Mouse (Mus musculus) layer of hippocampus, adult 6 months (tissue): Measurements from ENCODE around the gene Tcp11l2. TPM values are rescaled to one million over a fixed set of nuclear protein-coding genes. Genes with fewer than 3 reads are reported as not detected.

ENCODE experiments used
- long read RNA-seq, 2 experiments: library from polyadenylated mRNA; unstranded; transcript quantifications; one replicate each; pipeline ENCODE4 v2.0.0; 2019 to 2020
- polyA plus RNA-seq: library from polyadenylated mRNA; unstranded; fragments of <200 nt; fragmentation: Nextera tagmentation; gene quantifications from 2 replicates; pipeline ENCODE4 v1.2.3, GENCODE M21; 2021

Tcp11l2 gene
- 20.8 and 21.5 TPM in 2 replicates for polyA plus RNA-seq
- long read RNA-seq, experiment 1, transcript Tcp11l2-201 (10 exons, 2,725 nt): major isoform, 56 of 71 reads
- long read RNA-seq, experiment 1, partial matches to known transcripts: 13 of 71 reads
- long read RNA-seq, experiment 1, other reads (novel, unspliced or antisense): 2 of 71 reads
- long read RNA-seq, experiment 2, transcript Tcp11l2-201 (10 exons, 2,725 nt): major isoform, 162 of 169 reads
- long read RNA-seq, experiment 2, partial matches to known transcripts: 3 of 169 reads
- long read RNA-seq, experiment 2, other reads (novel, unspliced or antisense): 4 of 169 reads

DNA sequence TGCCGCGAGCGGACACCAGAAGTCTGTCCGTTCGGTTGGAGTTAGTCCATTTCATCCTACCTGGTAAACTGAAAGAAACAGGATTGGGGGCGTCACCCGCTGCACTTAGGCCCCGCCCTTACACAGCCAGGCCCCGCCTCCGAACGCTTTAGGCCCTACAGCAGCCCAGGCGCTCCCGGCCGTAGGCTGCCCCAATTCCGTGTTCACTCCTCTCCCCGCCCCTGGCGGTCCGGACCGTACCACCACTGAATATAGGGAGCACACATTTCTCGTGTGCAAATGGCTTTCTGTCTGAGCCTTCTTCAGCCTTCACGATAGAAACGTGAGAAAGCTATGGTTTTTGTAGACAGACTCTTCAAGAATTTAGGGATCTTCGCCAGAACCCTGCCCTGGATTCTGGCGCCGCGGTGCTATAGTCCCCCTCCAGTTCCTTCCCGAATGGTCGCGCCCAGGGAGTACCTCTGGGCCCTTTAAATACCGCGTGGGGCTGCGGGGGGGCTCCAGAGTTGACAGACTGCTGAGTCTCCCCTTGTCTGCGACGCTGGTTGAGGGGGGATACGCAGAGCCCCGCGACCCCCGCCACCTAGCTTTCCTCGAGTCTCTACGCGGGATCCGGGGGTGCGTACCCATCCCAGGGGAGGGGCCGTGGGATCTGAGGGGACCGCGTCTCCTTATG, at the start of gene Tcp11l2:
Gene Tcp11l2 (plus strand): TSS at position 232 of the 676 bp plus-strand sequence.

DNA sequence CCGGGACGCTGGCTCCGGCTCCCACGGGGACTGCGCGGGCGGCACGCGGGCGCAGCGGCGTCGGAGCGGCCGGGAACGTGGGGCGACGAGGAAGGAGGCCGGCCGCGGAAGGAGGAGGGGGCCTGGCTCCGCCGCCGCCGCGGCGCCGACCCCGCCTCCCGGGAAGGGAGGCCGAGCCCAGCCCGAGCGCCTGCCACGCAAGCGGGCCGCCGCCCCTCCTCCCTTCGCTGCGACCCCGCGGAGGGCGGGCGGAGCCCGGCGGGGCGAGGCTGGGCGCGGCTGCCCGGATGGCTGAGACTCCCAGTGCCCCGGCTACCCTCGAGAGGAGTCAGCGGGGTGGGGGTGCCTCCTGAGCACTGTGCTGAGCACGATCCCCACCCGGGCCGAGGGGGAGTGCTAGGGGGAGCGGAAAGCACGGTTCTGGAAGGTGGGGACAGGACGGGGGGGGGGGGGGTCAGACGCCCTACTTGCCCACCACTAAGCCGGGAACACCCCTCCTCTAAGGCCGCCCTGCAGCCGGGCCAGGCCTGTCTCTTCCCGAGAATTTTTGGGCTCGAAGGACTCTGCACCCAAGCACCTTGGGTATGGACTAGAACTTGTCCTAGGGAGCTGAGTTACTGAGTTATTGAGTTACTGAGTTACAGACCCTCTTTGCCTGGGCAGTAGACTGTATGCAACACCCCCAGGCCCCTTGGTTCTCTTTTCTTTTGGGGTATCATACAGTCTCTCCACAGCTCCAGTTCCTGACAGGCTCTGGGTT, 42.3 kb upstream of the Tcp11l2 start, which contains the start of gene Ckap4:
Gene Ckap4 (minus strand): TSS at position 151 of the 760 bp plus-strand sequence.

DNA sequence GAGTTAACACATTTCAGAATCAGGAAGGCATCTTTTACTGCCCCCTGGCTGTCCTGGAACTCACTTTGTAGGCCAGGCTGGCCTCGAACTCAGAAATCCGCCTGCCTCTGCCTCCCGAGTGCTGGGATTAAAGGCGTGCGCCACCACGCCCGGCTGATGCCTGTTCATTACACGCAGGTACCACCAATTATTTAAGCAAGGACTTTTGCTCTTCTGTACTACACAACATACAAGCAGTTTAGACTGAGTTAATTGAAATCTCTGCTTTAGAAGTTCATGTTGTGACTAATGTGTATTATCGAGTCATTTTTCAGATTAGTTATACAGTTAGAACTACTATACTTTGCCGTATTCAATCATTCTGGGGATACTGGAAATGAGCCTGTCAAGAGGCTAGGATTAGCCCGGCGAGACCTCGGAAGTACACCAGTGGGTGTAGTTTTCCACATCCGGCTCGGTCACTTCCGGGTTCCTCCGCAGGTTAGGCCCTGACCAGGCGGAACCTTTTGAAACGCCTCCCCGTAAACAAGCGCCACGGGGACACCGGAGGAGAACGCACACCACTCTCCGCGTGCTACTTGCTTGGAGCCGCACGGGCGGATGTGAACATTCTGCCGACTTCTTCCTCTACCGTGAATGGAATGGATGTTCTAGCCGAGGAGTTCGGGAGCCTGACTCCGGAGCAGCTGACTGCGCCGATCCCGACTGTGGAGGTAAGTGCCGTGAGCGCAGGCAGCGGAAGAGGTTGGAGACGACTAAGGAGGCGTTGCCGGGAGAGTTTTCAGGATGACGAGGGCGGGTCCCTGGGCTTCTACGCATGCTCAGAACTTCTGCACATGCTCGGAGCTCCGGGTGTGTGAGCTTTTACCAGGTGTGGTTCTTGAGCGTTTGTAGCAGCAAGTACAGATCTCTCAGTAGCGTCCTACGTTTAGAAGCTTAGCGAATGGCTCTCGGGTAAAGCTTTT, 45.7 kb downstream of the Tcp11l2 start, which contains the start of gene Polr3b:
Gene Polr3b (plus strand): TSS at position 467 of the 965 bp plus-strand sequence.

Other genes starting within 250 kb of the Tcp11l2 start
- gene Nuak1, start 136.0 kb upstream of the Tcp11l2 start, polyA plus RNA-seq: 2.5 and 3.5 TPM in 2 replicates
- 3.5 and 5.5 TPM in 2 replicates for gene Ckap4, start 42.6 kb upstream of the Tcp11l2 start, polyA plus RNA-seq
- gene Polr3b, start 45.7 kb downstream of the Tcp11l2 start, polyA plus RNA-seq: 4.6 and 5.4 TPM in 2 replicates
- gene Rfx4, start 179.4 kb downstream of the Tcp11l2 start, polyA plus RNA-seq: 7.0 and 7.6 TPM in 2 replicates